Mouse (Mus musculus) heart, embryonic 15.5 days (tissue): ENCODE measurements around the gene Ilf3. TPM values are rescaled to one million over a fixed set of nuclear protein-coding genes. Genes with fewer than 3 reads are reported as not detected.
A peak's percentile ranks its signal among the peaks of the same experiment; 100 is the strongest.

Experiments used
- ATAC-seq: fragments of 200-750 bp; cut with Nextera tagmentation; replicated peaks from 2 replicates; pipeline ENCODE4 v1.8.0; 2017; ENCODE audit warnings: low read depth, moderate TSS enrichment; ENCODE audit not compliant: insufficient number of reproducible peaks, insufficient read depth, low FRiP score
- H3K27ac ChIP-seq: fragments of 300-500 bp; sonication (generic); 2 replicates; pipeline ENCODE4 v1.5.1; 2015; ENCODE audit warnings: mild to moderate bottlenecking, inconsistent platforms
- H3K27me3 ChIP-seq: fragments of 300-500 bp; sonication (generic); 2 replicates; pipeline ENCODE4 v1.6.1; 2015; ENCODE audit warnings: inconsistent platforms
- H3K36me3 ChIP-seq: fragments of 300-500 bp; sonication (generic); 2 replicates; pipeline ENCODE4 v1.6.1; 2015; ENCODE audit warnings: mild to moderate bottlenecking, inconsistent platforms
- H3K4me1 ChIP-seq: fragments of 300-500 bp; sonication (generic); replicated peaks from 2 replicates; pipeline ENCODE4 v1.6.1; 2015; ENCODE audit warnings: inconsistent platforms
- H3K4me2 ChIP-seq: fragments of 300-500 bp; sonication (generic); 2 replicates; pipeline ENCODE4 v1.6.1; 2015; ENCODE audit warnings: inconsistent platforms, mild to moderate bottlenecking, moderate library complexity
- H3K4me3 ChIP-seq: fragments of 300-500 bp; sonication (generic); 2 replicates; pipeline ENCODE4 v1.5.1; 2015; ENCODE audit warnings: mild to moderate bottlenecking, inconsistent platforms
- H3K9ac ChIP-seq: fragments of 300-500 bp; sonication (generic); 2 replicates; pipeline ENCODE4 v1.6.1; 2015; ENCODE audit warnings: mild to moderate bottlenecking, inconsistent platforms
- H3K9me3 ChIP-seq: fragments of 300-500 bp; sonication (generic); replicated peaks from 2 replicates; pipeline ENCODE4 v1.6.1; 2016; ENCODE audit warnings: inconsistent platforms
- WGBS: fragments of 180-500 bp; shearing (Covaris S2); methylation state at CpG from one replicate; pipeline ENCODE4 v1.1.7; 2015; ENCODE audit warnings: mixed read lengths; 5-methylcytosine and 5-hydroxymethylcytosine counted together
- polyA plus RNA-seq: library from polyadenylated mRNA; unstranded; fragments of >200 nt; fragmentation: Nextera tagmentation; extraction: Ambion mirVana; gene quantifications from 2 replicates; pipeline ENCODE4 v1.2.1, GENCODE M21; 2015

Gene Ilf3
- polyA plus RNA-seq, 1 experiment from 2014 or later, result 88.1 TPM

GRCm38 (mm10) chr9:21426525-21426924 lies 58.9 kb downstream of the Ilf3 start:
- no peaks in the 10 kb centered on the region for H3K9me3 ChIP-seq
- H3K36me3 ChIP-seq, result no peaks in the 10 kb centered on the region
- peak overlapping the region; percentile 95; the same call in 1 of the 2 replicates for H3K4me3 ChIP-seq
- H3K27me3 ChIP-seq, result no peaks in the 10 kb centered on the region
- WGBS, result 69% methylated on average over 2 of the region's 2 CpGs
- peaks cover 47% of the 10 kb centered on the region for H3K4me1 ChIP-seq
- H3K4me2 ChIP-seq, result peak overlapping the region; percentile 77
- H3K9ac ChIP-seq, result no peak overlapping the region
- no peak for ATAC-seq
- no peak overlapping the region for H3K27ac ChIP-seq

GRCm38 (mm10) chr9:21427773-21428172 lies 60.1 kb downstream of the Ilf3 start:
- peaks cover 51% of the 10 kb centered on the region for H3K4me1 ChIP-seq
- no peak for ATAC-seq
- H3K27me3 ChIP-seq, result no peaks in the 10 kb centered on the region
- no peaks in the 10 kb centered on the region for H3K9me3 ChIP-seq
- no peak overlapping the region for H3K9ac ChIP-seq
- no peak overlapping the region for H3K4me2 ChIP-seq
- H3K36me3 ChIP-seq, result no peaks in the 10 kb centered on the region
- WGBS, result 79% methylated on average over 2 of the region's 2 CpGs
- 0 out of 2 replicates have a peak overlapping the region, but pooled peaks have one; percentile 2 for H3K27ac ChIP-seq
- H3K4me3 ChIP-seq, result no peak overlapping the region

- peaks cover 54% of the 10 kb centered on the region for H3K4me1 ChIP-seq
- H3K9me3 ChIP-seq, result no peaks in the 10 kb centered on the region
- no peak overlapping the region for H3K27ac ChIP-seq
- no peak for ATAC-seq
- 81% methylated on average over 6 of the region's 6 CpGs for WGBS
- H3K27me3 ChIP-seq, result no peaks in the 10 kb centered on the region
- no peak overlapping the region for H3K9ac ChIP-seq
- H3K4me2 ChIP-seq, result no peak overlapping the region
- H3K36me3 ChIP-seq, result no peaks in the 10 kb centered on the region
- no peak overlapping the region for H3K4me3 ChIP-seq
Measured at GRCm38 (mm10) chr9:21428178-21428577, 60.5 kb downstream of the Ilf3 start.

GRCm38 (mm10) chr9:21430724-21431123 lies 63.1 kb downstream of the Ilf3 start:
- no peak for ATAC-seq
- H3K9ac ChIP-seq, result no peak overlapping the region
- H3K4me2 ChIP-seq, result no peak overlapping the region
- H3K36me3 ChIP-seq, result no peaks in the 10 kb centered on the region
- no peaks in the 10 kb centered on the region for H3K9me3 ChIP-seq
- H3K4me3 ChIP-seq, result no peak overlapping the region
- WGBS, result 83% methylated on average over 7 of the region's 7 CpGs
- H3K4me1 ChIP-seq, result peaks cover 61% of the 10 kb centered on the region
- no peak overlapping the region for H3K27ac ChIP-seq
- H3K27me3 ChIP-seq, result no peaks in the 10 kb centered on the region

GRCm38 (mm10) chr9:21432066-21432465 lies 64.4 kb downstream of the Ilf3 start:
- Histone ChIP-seq H3K27me3 (no peaks in the 10 kb centered on the region), H3K36me3 (no peaks in the 10 kb centered on the region), H3K4me2 (no peak overlapping the region), H3K9ac (no peak overlapping the region), H3K9me3 (no peaks in the 10 kb centered on the region), H3K4me3 (no peak overlapping the region), H3K27ac (no peak overlapping the region; the same call in 1 of the 2 replicates), H3K4me1 (peaks cover 63% of the 10 kb centered on the region)
- ATAC-seq, result no peak
- 79% methylated on average over 7 of the region's 7 CpGs for WGBS

- H3K36me3 ChIP-seq, result no peaks in the 10 kb centered on the region
- peaks cover 66% of the 10 kb centered on the region for H3K4me1 ChIP-seq
- H3K27me3 ChIP-seq, result no peaks in the 10 kb centered on the region
- ATAC-seq, result no peak; the same call in 1 of the 2 replicates
- no peak overlapping the region for H3K4me3 ChIP-seq
- H3K9me3 ChIP-seq, result no peaks in the 10 kb centered on the region
- no peak overlapping the region for H3K9ac ChIP-seq
- 71% methylated on average over 8 of the region's 8 CpGs for WGBS
- no peak overlapping the region; the same call in 1 of the 2 replicates for H3K27ac ChIP-seq
- no peak overlapping the region for H3K4me2 ChIP-seq
Measured at GRCm38 (mm10) chr9:21433766-21434165, 66.1 kb downstream of the Ilf3 start.

- Histone ChIP-seq H3K4me3 (no peak overlapping the region), H3K9ac (no peak overlapping the region), H3K9me3 (no peaks in the 10 kb centered on the region), H3K4me2 (no peak overlapping the region), H3K36me3 (no peaks in the 10 kb centered on the region), H3K27ac (no peak overlapping the region), H3K27me3 (no peaks in the 10 kb centered on the region), H3K4me1 (peaks cover 67% of the 10 kb centered on the region)
- ATAC-seq, result no peak
- WGBS, result 74% methylated on average over 2 of the region's 2 CpGs
Measured at GRCm38 (mm10) chr9:21434410-21434809, 66.7 kb downstream of the Ilf3 start.

GRCm38 (mm10) chr9:21435777-21436635 lies 68.3 kb downstream of the Ilf3 start:
- WGBS, result 79% methylated on average over 7 of the region's 7 CpGs
- H3K36me3 ChIP-seq, result no peaks in the 10 kb centered on the region

GRCm38 (mm10) chr9:21437577-21437976 lies 69.9 kb downstream of the Ilf3 start:
- Histone ChIP-seq H3K36me3 (no peaks in the 10 kb centered on the region), H3K4me2 (no peak overlapping the region), H3K9me3 (no peaks in the 10 kb centered on the region), H3K9ac (no peak overlapping the region), H3K27me3 (no peaks in the 10 kb centered on the region), H3K4me3 (no peak overlapping the region), H3K4me1 (peaks cover 57% of the 10 kb centered on the region), H3K27ac (peak overlapping the region; percentile 44)
- 77% methylated on average over 6 of the region's 6 CpGs for WGBS
- ATAC-seq, result no peak

More at GRCm38 (mm10) chr9:21435777-21436635, 68.3 kb downstream of the Ilf3 start:
- no peak for ATAC-seq
- H3K9me3 ChIP-seq, result no peaks in the 10 kb centered on the region
- H3K27ac ChIP-seq, result peak overlapping the region; percentile 66
- H3K4me3 ChIP-seq, result no peak overlapping the region
- H3K27me3 ChIP-seq, result no peaks in the 10 kb centered on the region
- no peak overlapping the region for H3K9ac ChIP-seq
- H3K4me2 ChIP-seq, result no peak overlapping the region
- peaks cover 66% of the 10 kb centered on the region for H3K4me1 ChIP-seq

- WGBS, result 49% methylated on average over 3 of the region's 3 CpGs
- Histone ChIP-seq H3K4me3 (no peak overlapping the region), H3K4me2 (no peak overlapping the region), H3K27ac (no peak overlapping the region), H3K4me1 (peaks cover 54% of the 10 kb centered on the region), H3K9me3 (no peaks in the 10 kb centered on the region), H3K36me3 (no peaks in the 10 kb centered on the region), H3K9ac (no peak overlapping the region), H3K27me3 (no peaks in the 10 kb centered on the region)
- no peak for ATAC-seq
Measured at GRCm38 (mm10) chr9:21438219-21438618, 70.5 kb downstream of the Ilf3 start.

GRCm38 (mm10) chr9:21439456-21439855 lies 71.8 kb downstream of the Ilf3 start:
- no peak for ATAC-seq
- H3K27ac ChIP-seq, result no peak overlapping the region
- peaks cover 45% of the 10 kb centered on the region for H3K4me1 ChIP-seq
- H3K36me3 ChIP-seq, result no peaks in the 10 kb centered on the region
- WGBS, result 58% methylated on average over 3 of the region's 3 CpGs
- no peak overlapping the region for H3K9ac ChIP-seq
- no peaks in the 10 kb centered on the region for H3K9me3 ChIP-seq
- no peak overlapping the region for H3K4me3 ChIP-seq
- no peaks in the 10 kb centered on the region for H3K27me3 ChIP-seq
- H3K4me2 ChIP-seq, result no peak overlapping the region

GRCm38 (mm10) chr9:21439914-21440313 lies 72.2 kb downstream of the Ilf3 start:
- no peak overlapping the region for H3K4me3 ChIP-seq
- H3K27ac ChIP-seq, result no peak overlapping the region
- H3K27me3 ChIP-seq, result no peaks in the 10 kb centered on the region
- peaks cover 45% of the 10 kb centered on the region for H3K4me1 ChIP-seq
- no peaks in the 10 kb centered on the region for H3K36me3 ChIP-seq
- no peak overlapping the region for H3K9ac ChIP-seq
- no peaks in the 10 kb centered on the region for H3K9me3 ChIP-seq
- ATAC-seq, result no peak
- WGBS, result 91% methylated on average over 2 of the region's 2 CpGs
- no peak overlapping the region for H3K4me2 ChIP-seq
